Mouse (Mus musculus): ENCODE data around the gene Nudt3. TPM values are rescaled to one million over a fixed set of nuclear protein-coding genes. Genes with fewer than 3 reads are reported as not detected.
A peak's percentile ranks its signal among the peaks of the same experiment; 100 is the strongest.

The Nudt3 gene
- total RNA-seq (2021): 100 to 1,000 TPM; 550 to 603 TPM
- long read RNA-seq, experiment 1, transcript Nudt3-203 (5 exons, 996 nt): minor isoform, 6 of 163 reads
- long read RNA-seq, experiment 1, transcript Nudt3-201 (5 exons, 2,223 nt): major isoform, 64 of 163 reads
- long read RNA-seq, experiment 1, partial matches to known transcripts: 0 of 163 reads
- long read RNA-seq, experiment 1, other reads (novel, unspliced or antisense): 93 of 163 reads
- long read RNA-seq, experiment 2, transcript Nudt3-201 (5 exons, 2,223 nt): major isoform, 58 of 123 reads
- long read RNA-seq, experiment 2, partial matches to known transcripts: 0 of 123 reads
- long read RNA-seq, experiment 2, other reads (novel, unspliced or antisense): 61 of 123 reads

DNA sequence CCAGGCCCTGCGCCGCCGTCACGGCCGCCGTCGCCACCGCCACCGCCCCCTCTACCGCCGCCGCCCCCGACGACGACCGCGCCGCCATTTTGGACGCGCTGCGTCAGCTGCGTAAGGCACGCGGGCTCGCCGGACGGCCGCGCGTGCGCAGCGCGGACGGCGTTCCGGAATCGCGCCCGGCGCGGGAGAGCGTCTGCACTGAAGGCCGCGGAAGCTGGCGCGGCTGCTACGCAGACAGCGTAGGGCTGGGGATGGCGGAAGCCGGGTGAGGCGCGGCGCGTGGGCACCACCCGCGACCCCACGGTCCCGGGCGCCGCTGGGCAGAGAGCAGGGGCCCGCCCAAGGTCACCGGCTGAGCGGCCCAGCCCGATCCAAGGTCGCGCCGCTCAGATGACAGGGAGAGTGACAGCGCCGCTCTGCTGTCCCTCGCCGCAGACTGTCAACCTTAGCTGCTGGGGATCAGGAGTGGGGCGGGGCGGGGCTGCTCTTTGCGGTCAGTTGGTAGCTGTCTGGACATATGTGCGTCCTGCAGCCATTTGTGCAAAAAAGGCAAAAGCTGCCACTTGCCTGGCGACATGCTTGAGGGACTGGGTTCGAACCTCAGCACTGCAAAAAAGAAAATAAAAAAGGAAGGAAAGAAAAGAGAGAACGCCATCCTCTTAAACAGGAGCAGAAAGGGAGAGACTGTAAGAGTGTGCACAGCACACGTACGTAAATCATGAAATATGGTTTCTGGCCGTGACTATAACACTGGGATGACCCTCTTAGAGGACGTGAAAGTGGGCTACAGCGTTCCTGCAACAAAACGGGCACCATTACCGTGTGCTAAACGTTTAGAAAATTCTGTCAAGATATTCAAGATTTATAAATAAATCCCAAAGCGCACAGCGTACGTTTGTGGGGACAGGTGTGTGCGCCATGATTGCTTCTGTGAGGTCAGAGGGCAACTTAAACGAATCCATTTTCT lies at the start of gene Nudt3:
TSS of gene Nudt3 (minus strand) at position 136 of the 967 bp plus-strand sequence.
- TF ChIP-seq CTCF (IDR thresholded peaks at IDR 0.05): no peak
- DNase-seq (ENCODE audit: extremely low spot score in 1 of 2, low spot score in 2 of 2): peak; percentile 91 to 92
- intact Hi-C loops (cut with DNase I): loop anchor here (2.0 kb wide), 1 partner anchor 59 kb away; the partner anchor contains the start of gene AI413582
- H3K27ac ChIP-seq: peak within 1 kb of the TSS; percentile 99
- H3K4me3 ChIP-seq: peak within 1 kb of the TSS; percentile 73

DNA sequence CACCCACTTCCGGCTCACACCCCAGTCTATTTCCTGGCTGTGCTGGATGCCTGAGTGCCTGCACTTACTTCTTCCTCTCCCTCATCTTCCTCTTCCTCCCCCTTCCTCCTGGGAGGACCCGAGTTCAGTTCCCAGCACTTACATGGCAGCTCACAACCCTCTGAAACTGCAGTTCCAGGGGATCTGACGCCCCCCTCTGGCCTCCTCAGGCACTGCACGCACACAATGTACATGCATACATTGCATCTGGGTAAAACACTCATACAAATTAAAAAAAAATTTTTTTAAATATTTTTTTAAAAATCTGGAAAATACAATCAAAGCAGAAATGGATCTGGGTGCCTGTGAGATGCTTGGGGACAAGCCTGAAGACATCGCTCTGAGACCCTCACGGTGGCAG lies 48.4 kb upstream of the Nudt3 start:
- no peak overlapping the region for H3K4me3 ChIP-seq
- intact Hi-C loops (cut with DNase I): no loop called here
- no peak for DNase-seq (ENCODE audit: extremely low spot score in 1 of 2, low spot score in 2 of 2)
- peak; percentile 37 for TF ChIP-seq CTCF (IDR thresholded peaks at IDR 0.05)
- no peak overlapping the region for H3K27ac ChIP-seq

DNA sequence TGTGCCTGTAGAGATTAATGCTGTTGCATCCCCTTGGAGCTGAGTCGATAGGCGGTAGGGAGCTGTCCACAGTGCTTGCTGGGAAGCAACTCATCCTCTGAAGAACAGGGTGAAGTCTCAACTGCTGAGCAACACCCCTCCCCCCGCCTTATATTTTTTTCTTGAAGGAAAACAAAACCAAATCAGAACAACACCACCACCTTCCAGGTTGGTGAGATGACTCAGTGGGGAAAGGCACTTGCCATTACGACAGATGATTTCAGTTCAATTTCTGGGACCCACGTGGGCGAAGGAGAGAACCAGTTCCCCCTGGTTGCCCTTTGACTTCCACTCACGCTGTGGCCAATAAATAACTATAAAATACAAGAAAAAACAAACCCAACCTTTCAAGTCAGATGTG lies 35.5 kb upstream of the Nudt3 start:
- TF ChIP-seq CTCF (IDR thresholded peaks at IDR 0.05): no peak
- no peak overlapping the region for H3K27ac ChIP-seq
- DNase-seq (ENCODE audit: extremely low spot score in 1 of 2, low spot score in 2 of 2): no peak
- intact Hi-C loops (cut with DNase I): loop anchor here (10.0 kb wide), 1 partner anchor 176 kb away; the partner anchor contains the start of gene Snrpc
- no peak overlapping the region for H3K4me3 ChIP-seq

DNA sequence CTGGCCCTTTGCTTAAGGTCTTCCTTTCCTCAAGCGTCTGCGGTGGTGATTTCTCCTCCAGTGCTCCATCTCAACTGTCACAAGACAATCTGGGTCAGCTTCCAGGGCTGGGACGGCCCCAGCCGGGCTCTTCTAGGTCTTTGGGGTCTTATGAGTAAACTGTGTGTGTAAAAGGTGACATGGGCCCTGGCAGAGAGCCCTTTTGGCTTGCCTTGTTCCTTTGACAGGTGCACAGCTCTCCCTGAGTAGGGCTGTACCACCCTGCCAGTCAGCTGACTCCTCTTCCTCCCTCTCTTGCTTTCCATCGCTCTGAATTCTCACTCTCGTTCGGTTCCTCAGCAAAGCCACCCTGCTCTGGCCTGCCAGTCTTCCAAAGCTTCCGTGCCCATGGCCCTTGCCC lies 33.8 kb upstream of the Nudt3 start:
- intact Hi-C loops (cut with DNase I): loop anchor here (2.0 to 10.0 kb wide), 4 partner anchors 20 to 178 kb away; partner anchors contain the start of gene Snrpc
- Histone ChIP-seq H3K27ac (peak overlapping the region; percentile 90), H3K4me3 (peak overlapping the region; percentile 64)
- no peak for DNase-seq (ENCODE audit: extremely low spot score in 1 of 2, low spot score in 2 of 2)
- no peak for TF ChIP-seq CTCF (IDR thresholded peaks at IDR 0.05)

DNA sequence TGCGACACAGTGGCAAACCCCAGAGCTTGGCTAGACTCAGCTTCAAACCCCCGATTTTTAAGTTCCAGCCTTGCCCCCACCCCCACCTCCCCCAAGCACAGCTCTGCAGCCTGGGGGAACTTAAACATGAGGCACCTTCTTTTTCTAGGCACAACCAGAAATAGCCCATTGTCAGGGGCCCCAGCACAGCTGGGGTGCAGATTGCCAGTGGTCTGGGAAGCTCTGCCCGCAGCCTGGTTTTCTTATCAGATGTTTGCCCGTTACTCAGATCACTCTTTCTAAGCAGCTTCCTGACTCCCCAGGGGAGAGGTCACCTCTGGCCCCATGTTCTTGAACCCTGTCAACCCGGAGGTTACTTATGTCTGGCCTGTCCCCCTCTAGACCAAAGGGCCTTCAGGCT lies 33.1 kb upstream of the Nudt3 start:
- intact Hi-C loops (cut with DNase I): loop anchor here (1.0 to 10.0 kb wide), 5 partner anchors 17 to 178 kb away; partner anchors contain the start of gene Snrpc
- Histone ChIP-seq H3K27ac (peak overlapping the region; percentile 90), H3K4me3 (peak overlapping the region; percentile 64)
- DNase-seq (ENCODE audit: extremely low spot score in 1 of 2, low spot score in 2 of 2): no peak
- TF ChIP-seq CTCF (IDR thresholded peaks at IDR 0.05): no peak

DNA sequence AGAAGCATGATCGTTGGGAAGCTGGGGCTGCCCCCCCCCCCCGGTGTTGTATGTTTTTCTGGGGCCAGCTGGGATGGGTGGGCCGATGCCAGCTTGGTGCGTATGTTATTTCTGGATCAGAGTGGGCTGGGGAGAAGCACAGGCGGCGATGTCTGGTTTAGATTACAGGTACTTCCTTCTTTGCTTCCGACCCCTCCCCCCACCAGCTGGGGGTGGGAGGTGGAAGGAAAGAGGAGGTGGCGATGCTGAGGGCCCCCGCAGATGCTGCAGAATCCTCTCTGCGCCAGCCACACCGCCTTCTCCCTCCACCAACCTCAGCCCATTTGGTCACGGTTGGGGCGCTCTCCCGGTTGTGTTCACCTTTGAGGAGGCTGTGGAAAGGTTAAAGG lies 32.7 kb upstream of the Nudt3 start:
- DNase-seq (ENCODE audit: extremely low spot score in 1 of 2, low spot score in 2 of 2): peak; percentile 74 to 82
- H3K27ac ChIP-seq: peak overlapping the region; percentile 90
- TF ChIP-seq CTCF (IDR thresholded peaks at IDR 0.05): no peak
- intact Hi-C loops (cut with DNase I): loop anchor here (1.0 to 10.0 kb wide), 5 partner anchors 17 to 179 kb away; partner anchors contain the start of gene Snrpc
- peak overlapping the region; percentile 64 for H3K4me3 ChIP-seq

DNA sequence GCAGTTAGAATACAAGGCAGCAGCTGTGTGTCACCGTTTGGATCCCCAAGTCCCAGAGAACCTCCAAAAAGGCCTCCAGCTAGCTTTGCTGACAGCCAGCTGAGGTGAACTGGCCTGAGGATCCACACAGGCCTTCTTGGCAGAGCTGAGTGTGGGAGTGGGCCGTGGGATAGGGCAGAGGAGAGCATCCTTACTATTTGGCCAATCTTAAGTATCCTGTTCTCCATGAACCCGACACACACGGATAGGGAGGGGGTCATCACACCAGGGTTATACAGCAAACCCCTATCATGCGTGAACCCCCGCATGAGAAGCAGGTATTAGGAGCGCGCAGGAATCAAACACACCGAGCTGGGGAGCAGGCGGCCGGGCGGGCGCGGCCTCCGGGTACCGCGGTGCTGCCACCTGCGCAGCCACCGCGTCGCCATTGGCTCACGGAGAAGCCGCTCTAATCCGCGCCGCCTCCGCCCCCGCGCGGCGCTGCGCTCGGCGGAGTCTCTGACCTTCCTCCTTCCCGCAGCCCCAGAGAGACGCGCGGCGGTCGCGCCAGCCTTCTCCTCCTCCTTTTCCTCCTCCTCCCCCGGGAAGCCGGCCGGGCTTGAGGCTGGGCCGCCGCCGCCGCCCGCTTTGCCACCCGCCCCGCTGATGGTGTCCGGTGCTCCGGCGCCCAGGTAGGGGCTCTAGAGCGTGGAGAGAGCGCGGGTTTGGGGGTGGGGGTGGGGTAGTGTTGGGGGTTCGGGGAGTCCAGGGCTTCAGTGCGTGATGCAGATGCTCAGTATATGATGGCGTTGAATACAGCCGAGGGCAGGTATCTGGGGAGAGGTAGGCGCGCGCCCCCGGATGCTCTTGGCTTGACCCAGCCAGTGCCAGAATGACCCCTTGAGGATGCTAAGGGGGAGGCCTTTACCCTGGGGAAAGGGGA lies 32.1 kb upstream of the Nudt3 start, which contains the start of gene Pacsin1:
TSS of gene Pacsin1 (plus strand) at position 421 of the 922 bp plus-strand sequence.
- DNase-seq (ENCODE audit: extremely low spot score in 1 of 2, low spot score in 2 of 2): peak; percentile 81 to 85
- Histone ChIP-seq H3K27ac (peak within 1 kb of the TSS; percentile 90), H3K4me3 (peak within 1 kb of the TSS; percentile 64)
- no peak for TF ChIP-seq CTCF (IDR thresholded peaks at IDR 0.05)
- intact Hi-C loops (cut with DNase I): loop anchor here (1.0 to 10.0 kb wide), 5 partner anchors 16 to 179 kb away; partner anchors contain the start of gene Snrpc

DNA sequence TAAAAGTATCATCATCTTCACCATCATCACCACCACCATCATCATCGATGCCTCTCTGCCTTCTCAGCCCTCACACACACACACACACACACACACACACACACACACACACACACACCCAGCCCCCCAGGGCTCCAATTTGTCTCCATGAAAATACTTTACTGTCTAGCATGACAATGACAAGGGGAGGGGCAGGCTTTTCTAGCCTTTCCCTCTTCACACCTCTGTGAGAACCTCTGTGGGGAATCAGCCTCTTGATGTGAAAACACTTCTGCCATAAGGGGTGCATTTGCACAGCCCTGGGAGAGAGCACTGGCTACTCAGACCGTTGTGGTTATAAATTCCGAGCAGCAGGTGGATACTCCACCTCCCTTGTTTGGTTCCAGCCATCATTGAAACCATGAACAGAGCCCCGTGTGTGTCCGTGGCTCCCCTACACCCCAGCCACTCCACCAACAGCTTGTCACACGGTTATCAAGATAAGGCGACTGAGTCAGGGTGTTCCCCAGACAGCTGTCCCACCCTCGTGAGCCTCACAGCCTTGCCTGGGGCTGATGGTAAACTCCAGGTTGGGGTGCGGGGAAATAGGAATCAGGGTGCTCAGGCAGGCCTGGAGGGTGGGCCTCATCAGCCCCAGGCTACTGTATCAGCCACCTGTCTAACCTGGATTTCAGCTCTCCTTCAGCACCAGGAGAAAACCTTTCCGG lies 30.1 kb upstream of the Nudt3 start:
- Histone ChIP-seq H3K4me3 (no peak overlapping the region), H3K27ac (no peak overlapping the region)
- no peak for DNase-seq (ENCODE audit: extremely low spot score in 1 of 2, low spot score in 2 of 2)
- intact Hi-C loops (cut with DNase I): loop anchor here (10.0 kb wide), 1 partner anchor 181 kb away; the partner anchor contains the start of gene Snrpc
- no peak for TF ChIP-seq CTCF (IDR thresholded peaks at IDR 0.05)

DNA sequence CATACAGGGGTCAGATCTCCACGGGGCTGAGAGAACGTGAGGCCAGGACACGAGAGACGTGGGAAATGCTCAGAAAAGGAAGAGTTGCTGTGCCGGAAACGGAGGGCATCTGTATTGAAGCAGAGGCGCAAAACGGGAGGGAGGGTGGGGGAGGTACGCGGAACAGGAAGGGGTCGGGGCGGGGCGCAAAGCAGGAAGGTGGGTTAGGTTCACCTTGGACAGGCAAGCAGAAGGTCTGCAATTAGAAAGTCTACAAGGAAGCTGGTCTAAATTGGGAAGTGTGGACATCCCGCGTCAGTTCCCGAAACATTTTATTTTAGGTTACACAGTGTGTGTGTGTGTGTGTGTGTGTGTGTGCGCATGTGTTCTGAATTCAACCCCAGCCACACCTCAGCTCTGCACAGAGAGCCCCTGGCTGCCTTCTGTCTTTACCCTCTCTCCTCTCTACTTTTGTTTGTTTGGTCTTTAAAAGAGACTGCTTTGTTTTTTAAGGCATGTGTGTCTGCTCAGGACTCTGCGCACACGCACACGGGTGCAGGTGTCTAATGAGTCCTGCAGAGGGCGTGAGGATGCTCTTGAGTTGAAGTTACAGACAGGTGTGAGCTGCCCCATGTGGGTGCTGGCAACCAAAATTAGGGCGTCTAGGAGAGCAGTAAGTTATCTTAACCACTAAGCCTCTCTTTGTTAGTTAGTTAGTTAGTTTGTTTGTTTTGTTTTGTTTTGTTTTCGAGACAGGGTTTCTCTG lies 28.9 kb upstream of the Nudt3 start:
- no peak for DNase-seq (ENCODE audit: extremely low spot score in 1 of 2, low spot score in 2 of 2)
- TF ChIP-seq CTCF (IDR thresholded peaks at IDR 0.05): no peak; the same call in 1 of the 2 replicates
- intact Hi-C loops (cut with DNase I): loop anchor here (10.0 kb wide), 1 partner anchor 183 kb away; the partner anchor contains the start of gene Snrpc
- H3K27ac ChIP-seq: no peak overlapping the region
- H3K4me3 ChIP-seq: no peak overlapping the region

All from left cerebral cortex, adult 2 months (tissue).